Mouse (Mus musculus) myocyte (in vitro differentiated cells): Measurements from ENCODE around the gene Vmn1r15.

Experiments used
- CEBPB ChIP-seq: IDR thresholded peaks from 2 replicates; pipeline ENCODE4 v1.6.1; 2011; ENCODE audit warnings: mild to moderate bottlenecking, moderate library complexity; ENCODE audit not compliant: poor library complexity, insufficient read depth, severe bottlenecking
- MYOD1 ChIP-seq, 3 experiments: IDR thresholded peaks; one replicate each; pipeline ENCODE4 v1.6.1; 2011; ENCODE audit warnings: control low read depth in 2 of 3, low read depth in 2 of 3, mild to moderate bottlenecking in 2 of 3, moderate library complexity in 1 of 3; ENCODE audit not compliant: insufficient read length in 2 of 3, control insufficient read depth in 1 of 3
- MYOG ChIP-seq, 3 experiments: IDR thresholded peaks; one replicate each; pipeline ENCODE4 v1.6.1; 2011; ENCODE audit warnings: control low read depth in 2 of 3, low read depth in 2 of 3, mild to moderate bottlenecking in 2 of 3; ENCODE audit not compliant: insufficient read length in 2 of 3, control insufficient read depth in 1 of 3, insufficient read depth in 1 of 3
- POLR2A ChIP-seq: IDR thresholded peaks from one replicate; pipeline ENCODE4 v1.6.1; 2011; ENCODE audit warnings: low read depth, mild to moderate bottlenecking, control low read depth, moderate library complexity; ENCODE audit not compliant: insufficient read length
- POLR2AphosphoS2 ChIP-seq: IDR thresholded peaks from one replicate; pipeline ENCODE4 v1.6.1; 2011; ENCODE audit warnings: low read depth, control low read depth; ENCODE audit not compliant: insufficient read length
- SRF ChIP-seq: IDR thresholded peaks from one replicate; pipeline ENCODE4 v1.6.1; 2011; ENCODE audit warnings: low read depth; ENCODE audit not compliant: control insufficient read depth, insufficient read length
- TCF12 ChIP-seq: IDR thresholded peaks from one replicate; pipeline ENCODE4 v1.6.1; 2011; ENCODE audit warnings: mild to moderate bottlenecking, control low read depth; ENCODE audit not compliant: poor library complexity, insufficient read depth, severe bottlenecking

GRCm38 (mm10) chr6:57231386-57231785 is 26.4 kb upstream of the Vmn1r15 start, which contains the start of gene Vmn1r14:
- TF ChIP-seq MYOD1 (IDR thresholded peaks at IDR 0.05; ENCODE audit: control insufficient read depth in 1 of 3, insufficient read length in 2 of 3, low read depth in 2 of 3), result no peak
- no peak for TF ChIP-seq POLR2A
- no peak for TF ChIP-seq CEBPB
- no peak for TF ChIP-seq TCF12
- no peak for TF ChIP-seq POLR2AphosphoS2
- no peak for TF ChIP-seq MYOG (IDR thresholded peaks at IDR 0.05; ENCODE audit: control insufficient read depth in 1 of 3, insufficient read depth in 1 of 3, insufficient read length in 2 of 3, low read depth in 2 of 3)
- no peak for TF ChIP-seq SRF
